Mouse (Mus musculus): ENCODE data around the gene Tmeff1.
"Not testable (repeated sequence)": the region's sequence is repeated elsewhere in the genome, so short reads cannot be mapped to it uniquely, and the experiment has no call there.

The Tmeff1 gene

GRCm38 (mm10) chr4:48677812-48678211, 92.8 kb downstream of the Tmeff1 start:
- DNase-seq (ENCODE audit: low spot score): no peak

DNA sequence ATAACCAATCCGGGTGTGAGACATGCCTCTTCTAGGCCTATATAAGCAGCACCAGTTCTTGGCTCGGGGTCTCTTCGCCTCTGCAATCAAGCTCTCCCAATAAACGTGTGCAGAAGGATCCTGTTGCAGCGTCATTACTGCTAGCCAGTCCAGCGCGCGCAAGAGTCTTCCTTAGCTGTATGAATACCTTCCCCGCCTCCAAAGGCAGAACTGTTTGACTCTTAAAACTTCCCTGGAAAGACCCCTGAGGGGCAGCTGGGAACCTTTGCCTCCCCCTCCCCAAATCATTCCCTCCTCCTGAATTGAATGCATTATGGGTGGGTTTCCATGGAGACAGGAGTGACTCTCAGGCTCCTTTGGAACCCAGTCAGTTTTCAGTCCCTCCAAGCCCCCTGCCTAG, 93.8 kb downstream of the Tmeff1 start:
- DNase-seq (ENCODE audit: low spot score): no peak

DNA sequence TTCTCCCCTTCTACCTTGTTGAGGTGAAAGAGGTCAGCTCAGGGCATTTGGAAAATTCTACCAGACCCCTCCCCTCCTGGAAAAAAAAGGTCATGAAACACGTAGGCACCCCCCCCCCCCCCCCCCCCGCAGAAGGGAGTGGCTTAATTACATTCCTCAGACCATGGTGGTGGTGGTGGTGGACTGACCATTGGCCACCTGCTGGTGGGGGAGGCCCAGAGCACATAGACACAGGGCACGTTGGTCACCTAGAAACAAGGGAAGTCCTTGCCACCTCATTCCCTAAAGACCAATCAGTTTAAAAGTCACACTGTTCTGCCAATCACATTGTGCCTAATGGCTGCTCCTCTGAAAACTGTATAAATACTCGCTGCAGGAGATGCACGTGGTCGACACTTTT, 94.8 kb downstream of the Tmeff1 start:
- DNase-seq (ENCODE audit: low spot score): not testable (repeated sequence)

DNA sequence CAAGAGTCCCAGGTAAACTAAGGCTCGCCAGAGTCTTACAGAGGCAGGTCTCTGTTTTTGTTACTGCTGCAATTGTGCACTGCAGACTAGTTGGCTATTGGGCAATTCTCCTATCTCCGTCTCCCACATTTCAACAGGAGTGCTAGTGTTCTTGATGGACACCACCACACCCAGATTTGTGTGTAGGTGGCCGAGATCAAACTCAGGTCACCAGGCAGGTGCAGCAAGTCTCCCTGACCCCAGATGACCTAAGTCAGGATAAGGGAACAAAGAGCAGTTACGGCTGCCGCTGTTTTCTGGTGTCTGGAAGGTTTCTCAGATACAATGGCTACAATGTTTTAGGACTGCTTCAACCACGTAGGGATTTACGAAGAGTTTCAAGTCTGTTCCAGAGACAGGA, 95.2 kb downstream of the Tmeff1 start:
- no peak for DNase-seq (ENCODE audit: low spot score)

DNA sequence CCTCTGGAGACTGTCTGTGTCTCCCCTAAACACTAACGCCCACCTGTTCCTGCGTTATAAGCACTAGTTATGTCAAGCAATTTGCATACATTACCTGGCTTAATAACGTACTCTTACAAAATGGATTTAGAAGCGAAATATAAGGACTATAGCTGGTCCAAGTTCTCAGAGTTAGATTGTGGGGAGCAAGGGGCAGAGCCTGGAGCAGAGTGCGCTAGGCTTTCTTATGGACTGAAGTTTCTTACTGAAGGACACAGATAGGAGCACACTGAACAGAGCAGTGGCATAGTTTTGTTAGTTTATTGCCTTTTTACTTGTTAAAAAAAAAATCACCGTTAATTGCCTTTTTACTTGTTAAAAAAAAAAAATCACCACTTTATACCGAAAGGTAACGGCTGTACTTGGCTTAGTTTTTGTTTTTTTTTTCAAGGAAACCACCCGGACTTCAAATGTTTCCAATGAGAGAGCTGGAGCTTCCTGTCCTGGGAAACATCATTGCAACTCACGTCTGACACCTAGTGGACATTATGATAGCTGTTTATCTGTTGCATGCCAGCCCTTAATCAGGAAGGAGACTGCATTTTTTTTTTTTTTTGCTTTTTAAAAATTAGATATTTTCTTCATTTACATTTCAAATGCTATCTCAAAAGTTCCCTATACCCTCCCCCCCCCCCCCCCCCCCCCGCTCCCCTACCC, 95.8 kb downstream of the Tmeff1 start:
- no peak for DNase-seq (ENCODE audit: low spot score)

- DNase-seq (ENCODE audit: low spot score): no peak
These were observed 98.2 kb downstream of the Tmeff1 start for GRCm38 (mm10) chr4:48683126-48683525.

- DNase-seq (ENCODE audit: low spot score): not testable (repeated sequence)
These were observed 98.7 kb downstream of the Tmeff1 start for GRCm38 (mm10) chr4:48683633-48684209.

DNA sequence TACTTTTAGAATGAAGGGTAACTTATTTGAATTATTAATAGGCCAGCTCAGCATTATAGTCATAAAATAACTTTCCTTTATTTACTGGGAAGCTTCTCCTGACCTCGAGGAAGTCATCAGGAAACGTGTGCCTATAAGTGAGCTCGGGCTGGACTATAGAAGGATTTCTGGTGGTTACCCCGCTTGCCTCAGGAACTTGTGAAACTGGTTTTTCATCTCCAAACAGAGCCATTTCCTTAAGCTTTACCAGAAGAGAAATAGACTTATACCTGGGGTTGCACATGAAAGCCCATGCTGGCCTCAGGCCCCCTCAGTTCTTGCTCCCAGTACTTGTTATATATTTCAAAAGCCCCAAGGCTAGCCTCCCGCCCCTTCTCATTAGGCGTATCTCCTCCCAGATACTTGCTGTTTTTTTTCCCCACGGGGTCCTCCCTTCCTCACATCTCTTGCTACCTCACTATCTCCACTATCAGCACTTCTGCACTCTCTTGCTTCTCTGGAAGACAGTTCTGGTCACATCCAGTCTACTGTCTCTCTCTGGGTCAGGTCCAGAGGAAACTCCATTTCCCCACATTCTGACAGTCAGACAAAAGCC, 99.7 kb downstream of the Tmeff1 start:
- DNase-seq (ENCODE audit: low spot score): no peak

GRCm38 (mm10) chr4:48688148-48688547, 103.2 kb downstream of the Tmeff1 start:
- DNase-seq (ENCODE audit: low spot score): no peak

DNA sequence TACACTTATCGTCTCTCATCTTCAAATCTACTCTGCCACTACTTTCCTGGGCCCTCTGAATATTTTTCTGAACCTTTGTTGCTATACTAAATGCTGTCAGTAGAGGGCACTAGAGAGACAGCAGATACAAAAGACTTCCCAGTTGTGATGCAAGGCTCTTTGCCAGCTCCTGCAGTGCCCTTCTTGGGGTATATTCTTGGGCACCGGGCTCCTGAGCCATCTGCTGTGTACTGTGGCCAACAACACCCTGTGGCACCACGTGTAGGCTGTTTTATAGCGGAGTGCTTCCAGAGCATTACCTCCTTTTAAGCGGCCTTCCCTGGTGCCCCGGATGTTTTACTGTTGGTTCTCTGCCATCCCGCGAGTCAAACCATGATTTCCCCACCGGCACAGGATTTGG, 105.7 kb downstream of the Tmeff1 start:
- no peak for DNase-seq (ENCODE audit: low spot score)

DNA sequence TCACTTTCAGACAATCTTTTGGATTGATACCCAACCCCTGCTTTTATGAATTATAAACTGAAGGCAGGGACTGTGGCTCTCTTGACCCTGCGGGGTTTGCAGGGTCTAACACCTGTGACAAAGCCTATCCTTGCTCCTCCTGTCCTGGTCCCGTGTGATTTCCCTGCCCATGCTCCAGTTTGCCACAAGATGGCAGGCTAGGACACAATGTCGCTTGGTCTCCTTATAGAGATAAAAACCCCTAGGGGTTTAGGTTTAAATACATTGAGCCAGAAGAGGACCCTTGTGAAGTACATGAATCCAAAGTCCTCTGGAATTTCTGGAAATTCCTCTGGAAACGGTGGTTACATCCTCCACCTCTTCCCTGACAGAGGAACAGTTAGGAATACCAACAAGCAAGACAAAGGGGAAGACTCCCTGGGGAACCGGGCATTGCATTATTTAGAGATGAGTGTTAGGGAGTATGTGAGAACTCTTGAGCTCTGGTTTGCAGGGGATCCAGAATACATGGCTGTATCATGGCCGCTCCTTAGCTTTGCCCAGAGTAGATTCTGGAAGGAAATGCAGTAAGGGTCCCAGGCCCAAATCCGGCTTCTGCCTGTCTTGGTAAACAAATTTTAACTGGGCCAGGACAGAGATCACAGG, 106.9 kb downstream of the Tmeff1 start:
- no peak for DNase-seq (ENCODE audit: low spot score)

DNA sequence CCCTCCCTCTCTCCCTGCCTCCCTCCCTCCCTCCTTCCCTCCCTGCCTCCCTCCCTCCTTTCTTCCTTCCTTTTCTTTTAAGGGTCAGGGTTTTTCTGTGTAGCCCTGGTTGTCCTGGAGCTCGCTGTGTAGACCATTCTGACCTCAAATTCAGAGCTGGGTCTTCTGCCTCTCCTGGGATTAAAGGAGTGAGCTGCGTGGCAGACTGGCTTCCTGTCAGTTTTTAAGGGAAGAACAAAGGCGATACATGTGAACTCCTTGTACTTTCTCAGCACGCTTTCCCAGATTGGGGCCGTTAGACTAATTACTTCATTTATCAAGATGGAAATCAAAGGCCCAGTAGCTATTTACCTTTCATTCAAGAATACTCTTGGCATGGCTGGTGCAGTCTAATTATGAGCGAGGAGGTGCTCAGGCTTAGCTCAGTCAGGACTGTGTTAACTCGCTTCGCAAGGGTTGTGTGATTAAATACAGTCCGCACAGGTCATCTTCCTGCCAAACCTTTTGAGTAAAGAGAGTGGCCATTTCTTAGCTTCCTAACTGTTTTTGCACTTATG, 107.8 kb downstream of the Tmeff1 start:
- no peak for DNase-seq (ENCODE audit: low spot score)

- DNase-seq (ENCODE audit: low spot score): no peak
These were observed 111.7 kb downstream of the Tmeff1 start for GRCm38 (mm10) chr4:48696706-48697105.

- DNase-seq (ENCODE audit: low spot score): no peak
These were observed 112.3 kb downstream of the Tmeff1 start for GRCm38 (mm10) chr4:48697302-48697701.

All from spleen, adult 12 weeks (tissue).